Mouse (Mus musculus) limb, embryonic 10.5 days (tissue): ENCODE results near the gene Olfr1369-ps1. TPM values are rescaled to one million over a fixed set of nuclear protein-coding genes. Genes with fewer than 3 reads are reported as not detected.
A peak's percentile ranks its signal among the peaks of the same experiment; 100 is the strongest.

Experiments used
- DNase-seq: peaks from one replicate; pipeline ENCODE4 v3.0.0-alpha.2; 2017; ENCODE audit warnings: low spot score
- H3K27ac ChIP-seq: fragments of 300-500 bp; sonication (generic); 2 replicates; pipeline ENCODE4 v1.5.1; 2016; ENCODE audit warnings: mild to moderate bottlenecking
- H3K27me3 ChIP-seq: fragments of 300-500 bp; sonication (generic); 2 replicates; pipeline ENCODE4 v1.6.1; 2016; ENCODE audit warnings: low read depth, mild to moderate bottlenecking; ENCODE audit not compliant: poor library complexity, severe bottlenecking
- H3K36me3 ChIP-seq: fragments of 300-500 bp; sonication (generic); 2 replicates; pipeline ENCODE4 v1.6.1; 2016; ENCODE audit warnings: mild to moderate bottlenecking, moderate library complexity
- H3K4me1 ChIP-seq: fragments of 300-500 bp; sonication (generic); 2 replicates; pipeline ENCODE4 v1.6.1; 2016
- H3K4me3 ChIP-seq: fragments of 300-500 bp; sonication (generic); 2 replicates; pipeline ENCODE4 v1.5.1; 2016; ENCODE audit warnings: mild to moderate bottlenecking, moderate library complexity
- H3K9me3 ChIP-seq: fragments of 300-500 bp; sonication (generic); replicated peaks from 2 replicates; pipeline ENCODE4 v1.6.1; 2016; ENCODE audit warnings: mild to moderate bottlenecking
- WGBS: fragments of 180-500 bp; shearing (Covaris S2); methylation state at CpG from one replicate; pipeline ENCODE4 v1.1.7; 2016; 5-methylcytosine and 5-hydroxymethylcytosine counted together
- polyA plus RNA-seq: library from polyadenylated mRNA; unstranded; fragments of >200 nt; fragmentation: Nextera tagmentation; extraction: Ambion mirVana; gene quantifications from 2 replicates; pipeline ENCODE4 v1.2.1, GENCODE M21; 2016

Olfr1369-ps1 gene
- polyA plus RNA-seq, 1 experiment from 2014 or later: not detected

DNA sequence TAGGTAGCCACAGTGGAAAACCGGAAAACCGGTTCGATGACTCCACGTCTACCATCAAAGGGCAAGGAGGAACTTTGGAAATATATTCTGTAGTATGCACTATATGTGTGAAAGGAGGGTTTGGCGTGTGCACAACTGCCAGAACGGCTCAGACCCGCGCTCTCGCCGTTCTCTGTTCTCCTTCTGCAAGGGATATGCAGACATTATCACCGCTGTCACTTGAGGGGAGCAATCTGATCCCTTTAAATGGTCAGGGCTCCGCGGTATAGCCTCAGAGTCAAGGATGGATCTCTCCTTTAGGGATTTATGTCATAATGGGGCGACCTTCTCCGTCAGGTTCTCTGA lies 48.2 kb downstream of the Olfr1369-ps1 start:
- DNase-seq: no peak
- WGBS: 0% methylated on average over 15 of the region's 15 CpGs
- Histone ChIP-seq H3K4me1 (no peaks in the 10 kb centered on the region), H3K27ac (no peak overlapping the region), H3K4me3 (peak overlapping the region; percentile 64), H3K27me3 (no peaks in the 10 kb centered on the region), H3K36me3 (no peaks in the 10 kb centered on the region), H3K9me3 (no peaks in the 10 kb centered on the region)

DNA sequence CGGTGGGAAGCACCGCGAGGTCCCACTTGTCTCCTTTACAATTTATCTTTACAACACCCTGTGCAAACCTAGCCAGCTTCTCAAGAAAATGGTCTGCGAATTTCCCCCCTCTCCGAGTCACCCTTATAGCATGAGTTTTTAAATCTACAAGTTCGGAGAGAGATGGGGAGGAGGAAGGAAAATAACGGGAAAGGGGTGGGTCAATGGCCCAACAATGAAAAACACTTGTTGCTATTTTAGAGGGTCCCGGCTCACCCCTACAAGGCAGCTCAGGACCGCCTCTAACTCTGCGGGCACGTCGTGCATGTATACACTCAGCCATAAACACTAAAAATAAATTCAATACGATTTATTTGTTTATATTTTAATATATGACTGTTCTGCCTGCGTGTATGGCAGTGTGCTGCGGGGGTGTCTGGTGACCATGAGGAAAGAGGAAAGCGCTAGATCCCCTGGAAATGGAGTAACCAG lies 48.8 kb downstream of the Olfr1369-ps1 start:
- Histone ChIP-seq H3K4me3 (peak overlapping the region; percentile 64), H3K36me3 (no peaks in the 10 kb centered on the region), H3K4me1 (no peaks in the 10 kb centered on the region), H3K9me3 (no peaks in the 10 kb centered on the region), H3K27ac (no peak overlapping the region), H3K27me3 (no peaks in the 10 kb centered on the region)
- under 1% methylated on average over 16 of the region's 16 CpGs for WGBS
- no peak for DNase-seq

DNA sequence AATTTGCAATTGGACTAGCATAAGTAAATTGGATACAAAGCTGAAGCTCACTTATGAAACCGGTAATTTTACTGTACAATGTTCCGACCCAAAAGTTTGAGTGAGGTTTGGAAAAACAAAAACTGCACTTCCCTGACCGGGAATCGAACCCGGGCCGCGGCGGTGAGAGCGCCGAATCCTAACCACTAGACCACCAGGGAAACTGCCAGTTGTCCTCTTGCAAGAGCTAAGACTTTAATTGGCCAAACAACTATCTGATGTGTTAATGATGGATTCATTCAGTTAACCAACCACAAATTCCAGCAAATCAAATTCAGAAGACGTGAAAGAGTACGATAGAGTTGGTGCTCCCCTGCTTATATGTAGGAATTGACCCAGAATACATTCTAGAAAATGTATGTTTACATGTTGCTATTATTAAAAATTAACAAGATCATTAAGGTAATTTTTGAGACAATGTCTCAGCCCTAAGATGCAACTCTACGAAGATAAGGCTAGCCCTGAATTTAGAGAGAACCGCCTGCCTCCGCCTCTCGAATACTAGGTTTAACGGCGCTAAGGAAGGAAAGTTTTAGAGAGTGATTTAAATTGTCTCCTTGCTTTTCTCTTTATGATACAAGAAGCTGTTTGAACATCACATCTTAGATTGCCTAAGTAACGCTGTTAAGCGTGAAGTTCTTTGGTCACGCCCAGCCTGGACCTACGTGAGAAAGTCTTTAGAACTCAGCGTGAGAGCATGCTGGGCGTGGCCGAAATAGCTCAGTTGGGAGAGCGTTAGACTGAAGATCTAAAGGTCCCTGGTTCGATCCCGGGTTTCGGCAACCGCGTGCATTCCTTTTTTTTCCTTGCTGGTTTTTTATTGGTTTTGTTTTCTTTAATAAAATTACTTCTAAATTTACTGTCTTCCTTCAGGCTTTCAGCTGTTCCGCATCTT lies 49.6 kb downstream of the Olfr1369-ps1 start:
- WGBS: under 1% methylated on average over 32 of the region's 32 CpGs
- Histone ChIP-seq H3K27ac (no peak overlapping the region), H3K27me3 (no peaks in the 10 kb centered on the region), H3K4me3 (peak overlapping the region; percentile 64), H3K9me3 (no peaks in the 10 kb centered on the region), H3K36me3 (no peaks in the 10 kb centered on the region), H3K4me1 (no peaks in the 10 kb centered on the region)
- peak; percentile 95 for DNase-seq

DNA sequence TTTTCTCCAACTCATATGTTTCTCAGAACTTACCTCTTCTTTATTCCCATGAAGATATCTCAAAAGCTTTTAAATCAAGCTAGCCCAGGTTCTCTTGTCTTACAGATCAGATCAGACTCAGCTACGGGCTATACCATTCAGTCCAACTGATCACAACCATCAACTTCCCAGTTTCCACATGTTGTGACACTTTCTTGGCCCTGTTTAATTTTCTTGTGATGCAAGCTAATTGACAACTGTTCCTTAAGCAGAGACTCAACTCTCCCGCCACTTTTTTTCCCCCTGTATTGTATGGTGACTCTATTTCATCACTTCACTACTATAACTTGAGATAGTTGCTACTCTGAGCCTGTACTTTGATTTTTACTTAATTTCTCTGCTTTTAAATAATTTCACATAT lies 50.3 kb downstream of the Olfr1369-ps1 start:
- Histone ChIP-seq H3K4me1 (no peaks in the 10 kb centered on the region), H3K27me3 (no peaks in the 10 kb centered on the region), H3K27ac (no peak overlapping the region), H3K36me3 (no peaks in the 10 kb centered on the region), H3K9me3 (no peaks in the 10 kb centered on the region), H3K4me3 (peak overlapping the region; percentile 64)
- DNase-seq: no peak
- 58% methylated on average over 2 of the region's 2 CpGs for WGBS

DNA sequence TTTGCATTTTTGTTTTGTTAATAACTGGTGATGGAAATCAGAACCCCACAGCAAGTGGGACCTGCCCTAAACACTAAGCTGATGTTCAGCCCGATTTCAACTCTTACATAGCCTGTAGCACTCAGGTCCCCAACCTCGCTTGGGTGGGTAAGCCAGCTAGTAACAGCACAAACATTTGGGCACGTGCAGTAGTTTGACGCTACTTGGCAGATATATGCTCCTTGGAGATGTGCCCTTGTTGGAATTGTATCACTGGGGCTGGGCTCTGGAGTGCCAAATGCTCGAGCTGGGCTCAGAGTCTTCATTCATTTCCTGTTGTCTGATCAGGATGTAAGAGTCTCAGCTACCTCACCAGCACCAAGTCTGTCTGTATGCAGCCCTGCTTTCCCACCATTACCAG lies 51.3 kb downstream of the Olfr1369-ps1 start:
- no peak overlapping the region for H3K4me3 ChIP-seq

DNA sequence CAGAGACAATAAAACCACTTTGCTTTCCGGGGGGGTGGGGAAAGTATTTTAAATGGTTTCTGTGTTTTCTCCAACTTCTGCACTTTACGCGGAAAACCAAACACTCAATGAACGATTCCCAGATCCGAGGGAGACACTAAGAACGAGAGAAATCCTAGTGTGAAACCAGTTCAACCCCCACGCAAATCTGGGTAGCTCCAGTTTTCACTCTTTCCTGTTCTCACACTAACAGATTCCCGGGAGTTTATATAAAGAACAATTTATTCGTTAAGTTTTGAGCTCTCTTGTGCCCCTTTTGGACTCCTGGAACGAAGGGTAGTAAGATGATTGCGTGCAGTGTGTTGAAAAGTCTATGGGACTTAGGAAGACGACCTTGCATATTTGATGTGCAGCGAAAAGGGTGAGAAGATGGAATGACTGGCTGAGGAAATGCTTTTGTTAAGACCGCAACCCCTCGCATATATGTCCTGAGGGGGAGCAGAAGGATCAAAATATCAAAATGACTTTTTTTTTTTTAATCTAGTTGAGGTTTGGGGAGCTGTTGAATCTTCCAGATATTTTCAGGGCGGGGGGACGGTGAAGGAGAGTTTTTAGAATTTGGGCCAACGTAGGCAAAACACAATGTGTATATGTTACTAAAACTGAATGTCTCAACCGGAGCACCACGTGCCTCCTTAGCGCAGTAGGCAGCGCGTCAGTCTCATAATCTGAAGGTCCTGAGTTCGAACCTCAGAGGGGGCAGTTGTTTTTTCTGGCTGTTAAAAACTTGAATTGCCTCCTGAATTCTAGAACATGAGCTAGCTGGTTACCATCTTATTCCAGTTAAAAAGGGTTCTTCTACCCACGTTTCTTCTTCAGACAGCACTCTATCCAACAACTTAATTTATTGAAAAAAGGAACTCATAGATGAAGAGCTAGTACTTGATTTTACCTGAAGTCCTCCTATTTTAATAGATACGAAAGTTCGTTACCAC lies 55.9 kb downstream of the Olfr1369-ps1 start:
- peak; percentile 79 for DNase-seq
- Histone ChIP-seq H3K27ac (0 out of 2 replicates have a peak overlapping the region, but pooled peaks have one; percentile 44), H3K4me3 (peak overlapping the region; percentile 55), H3K36me3 (no peaks in the 10 kb centered on the region), H3K27me3 (no peaks in the 10 kb centered on the region), H3K9me3 (no peaks in the 10 kb centered on the region), H3K4me1 (peaks cover 17% of the 10 kb centered on the region)
- 1% methylated on average over 27 of the region's 27 CpGs for WGBS

More for the DNA sequence above, 51.3 kb downstream of the Olfr1369-ps1 start:
- H3K27me3 ChIP-seq: no peaks in the 10 kb centered on the region
- no peaks in the 10 kb centered on the region for H3K36me3 ChIP-seq
- WGBS: 57% methylated on average over 5 of the region's 5 CpGs
- no peaks in the 10 kb centered on the region for H3K4me1 ChIP-seq
- H3K9me3 ChIP-seq: no peaks in the 10 kb centered on the region
- no peak overlapping the region for H3K27ac ChIP-seq
- DNase-seq: no peak

DNA sequence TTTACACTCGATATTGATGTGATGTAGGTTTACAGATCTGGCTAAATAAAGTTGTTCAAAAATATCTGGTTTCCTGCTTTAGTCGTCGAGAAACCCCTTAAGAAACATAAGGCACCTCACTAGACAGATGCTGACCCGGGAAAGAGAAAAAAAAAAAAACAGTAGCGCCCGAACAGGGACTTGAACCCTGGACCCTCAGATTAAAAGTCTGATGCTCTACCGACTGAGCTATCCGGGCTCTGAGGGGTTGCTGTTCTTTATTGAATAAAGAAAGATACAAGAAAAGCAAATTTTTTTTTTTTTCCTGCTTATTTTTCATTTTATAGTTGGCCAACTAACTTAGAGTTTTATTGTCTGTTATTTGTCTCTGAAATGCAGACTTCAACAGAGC lies 56.6 kb downstream of the Olfr1369-ps1 start:
- Histone ChIP-seq H3K4me3 (peak overlapping the region; percentile 55), H3K4me1 (peaks cover 20% of the 10 kb centered on the region), H3K27me3 (no peaks in the 10 kb centered on the region), H3K27ac (no peak overlapping the region), H3K9me3 (no peaks in the 10 kb centered on the region), H3K36me3 (no peaks in the 10 kb centered on the region)
- under 1% methylated on average over 8 of the region's 8 CpGs for WGBS
- no peak for DNase-seq

DNA sequence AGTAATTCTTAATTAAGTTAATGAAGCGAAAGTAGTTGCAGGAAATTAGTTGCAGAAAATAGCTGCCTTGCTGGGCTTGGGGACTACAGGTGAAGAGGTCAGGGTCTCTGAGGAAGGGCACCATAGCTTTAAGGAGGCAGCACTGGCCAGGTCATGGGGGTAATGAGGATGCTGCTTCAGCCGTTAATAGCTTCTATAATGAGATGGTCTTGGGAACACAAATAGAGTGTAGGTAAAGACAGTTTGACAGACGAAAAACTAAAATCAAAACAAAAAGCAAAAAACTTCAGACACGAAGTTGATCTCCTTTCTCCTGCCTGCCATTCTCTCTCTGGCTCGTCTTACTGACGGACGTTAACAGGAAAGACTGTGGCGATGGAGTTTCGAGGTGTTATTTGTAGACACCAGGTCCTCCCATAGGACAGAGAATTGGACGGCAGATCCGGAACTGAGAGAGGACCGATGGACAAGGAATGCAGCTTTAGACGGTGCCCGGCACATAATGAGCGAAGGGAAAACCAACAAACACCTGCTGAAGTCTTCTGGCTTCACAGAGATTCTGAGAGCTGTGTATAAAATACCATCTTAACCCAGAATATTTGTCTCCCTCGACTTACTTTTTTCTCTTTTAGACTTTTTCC lies 57.2 kb downstream of the Olfr1369-ps1 start:
- Histone ChIP-seq H3K4me3 (peak overlapping the region; percentile 55), H3K36me3 (no peaks in the 10 kb centered on the region), H3K27me3 (no peaks in the 10 kb centered on the region), H3K9me3 (no peaks in the 10 kb centered on the region), H3K27ac (no peak overlapping the region), H3K4me1 (peaks cover 26% of the 10 kb centered on the region)
- under 1% methylated on average over 16 of the region's 16 CpGs for WGBS
- DNase-seq: no peak

Other genes starting within 250 kb of the Olfr1369-ps1 start
- not detected in 2 replicates for gene Olfr1370, start 36.5 kb upstream of the Olfr1369-ps1 start, polyA plus RNA-seq
- gene Olfr263, start 18.2 kb downstream of the Olfr1369-ps1 start, polyA plus RNA-seq: not detected in 2 replicates
- gene Olfr1368, start 34.4 kb downstream of the Olfr1369-ps1 start, polyA plus RNA-seq: not detected in 2 replicates
- 200 and 218 TPM in 2 replicates for gene Trim27, start 68.0 kb downstream of the Olfr1369-ps1 start, polyA plus RNA-seq
- not detected in 2 replicates for gene Gpx5, start 181.2 kb downstream of the Olfr1369-ps1 start, polyA plus RNA-seq
- gene Gpx6, start 200.6 kb downstream of the Olfr1369-ps1 start, polyA plus RNA-seq: 0.62 and 0.91 TPM in 2 replicates
- gene Olfr1367, start 235.4 kb downstream of the Olfr1369-ps1 start, polyA plus RNA-seq: not detected in 2 replicates